Mouse (Mus musculus) hindbrain, embryonic 15.5 days (tissue): ENCODE measurements around the gene Cs. TPM values are rescaled to one million over a fixed set of nuclear protein-coding genes. Genes with fewer than 3 reads are reported as not detected.
A peak's percentile ranks its signal among the peaks of the same experiment; 100 is the strongest.

ENCODE experiments used
- ATAC-seq: fragments of 200-750 bp; cut with Nextera tagmentation; 2 replicates; pipeline ENCODE4 v1.8.0; 2017; ENCODE audit warnings: low read depth, moderate number of reproducible peaks, moderate TSS enrichment; ENCODE audit not compliant: low FRiP score
- H3K27ac ChIP-seq: fragments of 300-500 bp; sonication (generic); replicated peaks from 2 replicates; pipeline ENCODE4 v1.5.1; 2015; ENCODE audit warnings: mild to moderate bottlenecking, inconsistent platforms
- H3K27me3 ChIP-seq: fragments of 300-500 bp; sonication (generic); 2 replicates; pipeline ENCODE4 v1.6.1; 2015; ENCODE audit warnings: control low read depth, inconsistent platforms
- H3K36me3 ChIP-seq: fragments of 300-500 bp; sonication (generic); 2 replicates; pipeline ENCODE4 v1.6.1; 2015; ENCODE audit warnings: control low read depth, inconsistent platforms
- H3K4me1 ChIP-seq: fragments of 300-500 bp; sonication (generic); replicated peaks from 2 replicates; pipeline ENCODE4 v1.6.1; 2015; ENCODE audit warnings: control low read depth, inconsistent platforms
- H3K4me2 ChIP-seq: fragments of 300-500 bp; sonication (generic); 2 replicates; pipeline ENCODE4 v1.6.1; 2015; ENCODE audit warnings: moderate library complexity, mild to moderate bottlenecking, inconsistent platforms
- H3K4me3 ChIP-seq: fragments of 300-500 bp; sonication (generic); 2 replicates; pipeline ENCODE4 v1.5.1; 2015; ENCODE audit warnings: mild to moderate bottlenecking, inconsistent platforms
- H3K9ac ChIP-seq: fragments of 300-500 bp; sonication (generic); 2 replicates; pipeline ENCODE4 v1.6.1; 2015; ENCODE audit warnings: inconsistent platforms
- H3K9me3 ChIP-seq: fragments of 300-500 bp; sonication (generic); 2 replicates; pipeline ENCODE4 v1.6.1; 2016; ENCODE audit warnings: control low read depth, inconsistent platforms
- WGBS: fragments of 180-500 bp; shearing (Covaris S2); methylation state at CpG from one replicate; pipeline ENCODE4 v1.1.7; 2015; 5-methylcytosine and 5-hydroxymethylcytosine counted together
- polyA plus RNA-seq: library from polyadenylated mRNA; unstranded; fragments of >200 nt; fragmentation: Nextera tagmentation; extraction: Ambion mirVana; gene quantifications from 2 replicates; pipeline ENCODE4 v1.2.1, GENCODE M21; 2015

Gene Cs
- polyA plus RNA-seq, 1 experiment from 2014 or later = 278 TPM

DNA sequence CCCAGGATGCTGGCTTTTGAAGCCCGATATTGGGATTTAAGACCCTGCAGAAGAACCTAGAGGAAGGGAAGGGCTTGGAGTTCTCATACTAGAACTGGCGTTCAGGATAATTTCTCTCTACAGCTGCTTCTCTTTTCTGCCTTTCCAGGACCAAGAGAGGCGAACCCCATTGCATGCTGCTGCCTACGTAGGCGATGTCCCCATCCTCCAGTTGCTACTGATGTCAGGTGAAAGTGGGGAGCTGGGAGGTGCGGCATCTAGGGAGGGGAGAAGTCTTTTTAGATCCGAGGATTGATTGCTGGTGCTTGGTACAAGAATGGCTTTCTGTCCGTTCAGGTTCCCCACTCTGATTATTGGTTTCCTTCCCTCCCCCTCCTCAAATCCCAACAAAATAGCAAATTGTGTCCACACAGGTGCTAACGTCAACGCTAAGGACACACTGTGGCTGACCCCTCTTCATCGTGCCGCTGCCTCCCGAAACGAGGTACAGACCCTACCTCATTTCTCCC lies 40.5 kb downstream of the Cs start:
- Histone ChIP-seq H3K4me2 (peak overlapping the region; percentile 70), H3K36me3 (peaks cover 40% of the 10 kb centered on the region), H3K27me3 (no peaks in the 10 kb centered on the region), H3K4me3 (peak overlapping the region; percentile 82), H3K9me3 (no peaks in the 10 kb centered on the region), H3K4me1 (peaks cover 28% of the 10 kb centered on the region), H3K27ac (peak overlapping the region; percentile 98), H3K9ac (peak overlapping the region; percentile 99)
- WGBS = 52% methylated on average over 14 of the region's 14 CpGs
- no peak for ATAC-seq

- peaks cover 44% of the 10 kb centered on the region for H3K36me3 ChIP-seq
Observed at GRCm38 (mm10) chr10:128378462-128378861, 40.9 kb downstream of the Cs start.

GRCm38 (mm10) chr10:128379260-128379659 lies 41.7 kb downstream of the Cs start:
- no peak overlapping the region for H3K9ac ChIP-seq
- H3K9me3 ChIP-seq = no peaks in the 10 kb centered on the region
- H3K4me3 ChIP-seq = no peak overlapping the region
- no peak for ATAC-seq
- H3K36me3 ChIP-seq = peaks cover 52% of the 10 kb centered on the region
- no peaks in the 10 kb centered on the region for H3K27me3 ChIP-seq
- 90% methylated on average over 7 of the region's 7 CpGs for WGBS
- no peak overlapping the region for H3K4me2 ChIP-seq
- peaks cover 28% of the 10 kb centered on the region for H3K4me1 ChIP-seq
- no peak overlapping the region for H3K27ac ChIP-seq

More at GRCm38 (mm10) chr10:128378462-128378861, 40.9 kb downstream of the Cs start:
- no peak for ATAC-seq
- Histone ChIP-seq H3K4me3 (peak overlapping the region; percentile 82), H3K4me1 (peaks cover 28% of the 10 kb centered on the region), H3K9me3 (no peaks in the 10 kb centered on the region), H3K9ac (no peak overlapping the region; the same call in none of the 2 replicates), H3K27ac (peak overlapping the region; percentile 98), H3K4me2 (peak overlapping the region; percentile 70), H3K27me3 (no peaks in the 10 kb centered on the region)
- WGBS = 52% methylated on average over 3 of the region's 3 CpGs

DNA sequence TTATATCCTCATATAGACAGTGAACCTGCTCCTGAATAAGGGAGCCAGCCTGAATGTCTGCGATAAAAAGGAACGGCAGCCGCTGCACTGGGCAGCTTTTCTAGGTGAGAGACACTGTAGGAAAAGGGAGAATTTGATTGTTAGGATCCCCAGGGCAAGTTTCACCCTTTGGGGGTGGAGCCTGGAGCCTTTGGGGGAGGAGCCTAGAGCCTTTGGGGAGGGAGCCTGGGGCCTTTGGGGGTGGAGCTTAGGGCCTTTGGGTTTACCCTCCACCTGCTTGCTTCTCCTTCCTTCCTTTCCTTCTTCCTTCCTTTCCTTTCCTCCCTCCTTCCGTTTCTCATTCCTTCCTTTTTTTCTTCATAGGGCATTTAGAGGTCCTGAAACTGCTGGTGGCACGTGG lies 43.0 kb downstream of the Cs start:
- H3K27me3 ChIP-seq = no peaks in the 10 kb centered on the region
- H3K9me3 ChIP-seq = no peaks in the 10 kb centered on the region
- peaks cover 65% of the 10 kb centered on the region for H3K36me3 ChIP-seq
- H3K4me2 ChIP-seq = no peak overlapping the region
- no peak for ATAC-seq
- 89% methylated on average over 5 of the region's 5 CpGs for WGBS
- H3K4me3 ChIP-seq = no peak overlapping the region
- no peak overlapping the region for H3K9ac ChIP-seq
- no peak overlapping the region for H3K27ac ChIP-seq
- H3K4me1 ChIP-seq = peaks cover 28% of the 10 kb centered on the region

DNA sequence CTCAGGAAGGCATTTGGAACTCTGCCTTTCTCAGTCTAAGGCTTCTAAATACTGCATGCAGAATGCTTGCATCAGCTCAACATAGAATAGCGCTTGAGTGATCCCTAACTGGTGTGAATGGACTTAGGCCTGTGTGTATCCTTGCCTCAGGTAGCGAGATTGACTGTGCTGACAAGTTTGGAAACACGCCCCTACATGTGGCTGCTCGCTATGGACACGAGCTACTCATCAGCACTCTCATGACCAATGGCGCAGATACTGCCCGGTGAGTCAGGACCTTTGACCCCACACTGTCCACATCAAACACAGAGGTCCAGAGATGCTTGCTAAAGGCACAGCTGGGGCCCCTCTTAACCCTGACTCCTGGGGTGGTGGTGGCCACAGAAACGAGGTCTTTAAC lies 44.9 kb downstream of the Cs start:
- no peak overlapping the region for H3K9ac ChIP-seq
- ATAC-seq = no peak
- peaks cover 19% of the 10 kb centered on the region for H3K4me1 ChIP-seq
- no peaks in the 10 kb centered on the region for H3K9me3 ChIP-seq
- H3K36me3 ChIP-seq = peaks cover 85% of the 10 kb centered on the region
- no peaks in the 10 kb centered on the region for H3K27me3 ChIP-seq
- H3K27ac ChIP-seq = no peak overlapping the region
- 88% methylated on average over 8 of the region's 8 CpGs for WGBS
- no peak overlapping the region for H3K4me3 ChIP-seq
- H3K4me2 ChIP-seq = no peak overlapping the region

GRCm38 (mm10) chr10:128385902-128386301 lies 48.4 kb downstream of the Cs start:
- no peaks in the 10 kb centered on the region for H3K9me3 ChIP-seq
- H3K36me3 ChIP-seq = peaks cover 97% of the 10 kb centered on the region
- H3K27me3 ChIP-seq = no peaks in the 10 kb centered on the region
- H3K4me3 ChIP-seq = no peak overlapping the region
- no peak overlapping the region for H3K27ac ChIP-seq
- no peak overlapping the region for H3K9ac ChIP-seq
- no peak overlapping the region for H3K4me2 ChIP-seq
- WGBS = 90% methylated on average over 7 of the region's 7 CpGs
- H3K4me1 ChIP-seq = no peaks in the 10 kb centered on the region
- no peak for ATAC-seq

- no peak overlapping the region for H3K4me2 ChIP-seq
- H3K36me3 ChIP-seq = peaks cover 92% of the 10 kb centered on the region
- ATAC-seq = no peak
- no peaks in the 10 kb centered on the region for H3K4me1 ChIP-seq
- H3K4me3 ChIP-seq = no peak overlapping the region
- no peak overlapping the region for H3K9ac ChIP-seq
- no peaks in the 10 kb centered on the region for H3K9me3 ChIP-seq
- 86% methylated on average over 14 of the region's 14 CpGs for WGBS
- no peak overlapping the region for H3K27ac ChIP-seq
- no peaks in the 10 kb centered on the region for H3K27me3 ChIP-seq
Observed at GRCm38 (mm10) chr10:128388941-128389340, 51.4 kb downstream of the Cs start.

GRCm38 (mm10) chr10:128389570-128389969 lies 52.0 kb downstream of the Cs start:
- Histone ChIP-seq H3K4me2 (no peak overlapping the region), H3K4me1 (no peaks in the 10 kb centered on the region), H3K27ac (no peak overlapping the region), H3K36me3 (peaks cover 85% of the 10 kb centered on the region), H3K9me3 (no peaks in the 10 kb centered on the region), H3K9ac (no peak overlapping the region), H3K4me3 (no peak overlapping the region), H3K27me3 (no peaks in the 10 kb centered on the region)
- 93% methylated on average over 6 of the region's 6 CpGs for WGBS
- ATAC-seq = no peak

- Histone ChIP-seq H3K4me2 (no peak overlapping the region), H3K4me3 (no peak overlapping the region), H3K27ac (no peak overlapping the region), H3K4me1 (no peaks in the 10 kb centered on the region), H3K9me3 (no peaks in the 10 kb centered on the region), H3K9ac (no peak overlapping the region), H3K27me3 (no peaks in the 10 kb centered on the region), H3K36me3 (peaks cover 78% of the 10 kb centered on the region)
- no peak for ATAC-seq
- 84% methylated on average over 12 of the region's 12 CpGs for WGBS
Observed at GRCm38 (mm10) chr10:128390366-128390765, 52.8 kb downstream of the Cs start.

- no peaks in the 10 kb centered on the region for H3K4me1 ChIP-seq
- H3K36me3 ChIP-seq = peaks cover 66% of the 10 kb centered on the region
- no peaks in the 10 kb centered on the region for H3K27me3 ChIP-seq
- H3K4me2 ChIP-seq = no peak overlapping the region
- ATAC-seq = no peak
- H3K27ac ChIP-seq = no peak overlapping the region
- H3K9ac ChIP-seq = no peak overlapping the region
- WGBS = 78% methylated on average over 6 of the region's 6 CpGs
- no peaks in the 10 kb centered on the region for H3K9me3 ChIP-seq
- H3K4me3 ChIP-seq = no peak overlapping the region
Observed at GRCm38 (mm10) chr10:128391850-128392249, 54.3 kb downstream of the Cs start.

DNA sequence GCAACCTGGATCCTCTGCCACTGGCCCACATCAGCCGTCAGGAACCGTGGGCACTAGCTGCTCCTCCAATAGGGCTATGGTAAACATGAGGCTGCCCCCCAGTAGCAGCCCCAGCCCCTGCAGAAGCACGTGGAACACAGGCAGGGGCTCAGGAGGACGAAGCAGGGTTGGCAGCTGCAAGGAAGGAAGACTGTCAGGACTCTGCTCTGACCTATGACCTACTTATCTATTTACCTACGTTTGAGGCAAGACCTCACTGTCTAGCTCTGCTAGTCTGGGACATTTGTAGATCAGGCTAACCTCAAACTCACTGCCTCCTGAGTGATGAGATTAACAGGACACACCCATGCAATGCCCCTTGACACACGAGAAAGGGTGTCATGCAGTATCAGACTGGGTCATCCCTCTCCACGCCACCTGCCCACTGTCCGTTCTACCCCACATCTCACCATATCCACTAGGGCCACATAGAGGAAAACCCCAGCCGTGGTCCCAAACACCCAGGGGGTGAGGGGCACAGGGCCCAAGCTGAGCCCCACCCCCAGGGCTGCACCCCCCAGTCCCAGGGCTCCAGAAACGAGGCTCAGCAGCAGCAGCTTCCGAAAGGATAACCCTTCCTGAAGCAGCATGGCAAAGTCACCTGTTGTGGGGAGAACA lies 58.6 kb downstream of the Cs start:
- no peak for ATAC-seq
- WGBS = 70% methylated on average over 11 of the region's 11 CpGs
- no peaks in the 10 kb centered on the region for H3K27me3 ChIP-seq
- no peaks in the 10 kb centered on the region for H3K9me3 ChIP-seq
- H3K27ac ChIP-seq = no peak overlapping the region
- no peak overlapping the region for H3K9ac ChIP-seq
- no peak overlapping the region for H3K4me2 ChIP-seq
- no peaks in the 10 kb centered on the region for H3K4me1 ChIP-seq
- H3K4me3 ChIP-seq = no peak overlapping the region
- H3K36me3 ChIP-seq = peaks cover 24% of the 10 kb centered on the region

- Histone ChIP-seq H3K27ac (no peak overlapping the region), H3K27me3 (no peaks in the 10 kb centered on the region), H3K4me2 (no peak overlapping the region), H3K4me1 (no peaks in the 10 kb centered on the region), H3K36me3 (peaks cover 18% of the 10 kb centered on the region), H3K9me3 (no peaks in the 10 kb centered on the region), H3K9ac (no peak overlapping the region), H3K4me3 (no peak overlapping the region)
- ATAC-seq = no peak
- whole genome bisulfite sequencing = 72% methylated on average over 10 of the region's 10 CpGs
Observed at GRCm38 (mm10) chr10:128396716-128397264, 59.3 kb downstream of the Cs start.
